Comparison of ENCODE assay signal across 27 mouse cellular contexts in genomic region chr9:15537455-15538048, GRCm38 (mm10). TPM values are rescaled to one million over a fixed set of nuclear protein-coding genes. Genes with fewer than 3 reads are reported as not detected.
A peak's percentile ranks its signal among the peaks of the same experiment; 100 is the strongest.
DNase-seq lines count a peak whose midpoint lies in the region; ATAC-seq and TF ChIP-seq lines count a peak whose summit lies in the region.
"Had no signal": no experiment of that assay in that cellular context is flagged by ENCODE, and none has a peak within 500 bp of the region (broad histone marks: within the 10 kb centered on the region; RNA-seq: fewer than 3 reads in every experiment).

No protein-coding gene starts in this region.

- 95% methylated on average over 3 of the region's 3 CpGs for WGBS in heart, adult 2 months
- 82% methylated on average over 3 of the region's 3 CpGs for WGBS in heart, embryonic 12.5 days
- WGBS in liver, embryonic 12.5 days (ENCODE audit: insufficient replicate concordance): 70% methylated on average over 3 of the region's 3 CpGs
- 88% methylated on average over 3 of the region's 3 CpGs for WGBS in liver, embryonic 11.5 days
- WGBS in intestine, embryonic 16.5 days: 73% methylated on average over 3 of the region's 3 CpGs
- WGBS in stomach, postnatal 0 days: 92% methylated on average over 3 of the region's 3 CpGs
- WGBS in forebrain, embryonic 14.5 days: 94% methylated on average over 3 of the region's 3 CpGs
- WGBS in midbrain, embryonic 16.5 days: 94% methylated on average over 3 of the region's 3 CpGs

- no peaks in the 10 kb centered on the region for H3K27me3 ChIP-seq in heart, adult 2 months (ENCODE audit: control insufficient read depth, insufficient read depth, low read length)
- no peaks in the 10 kb centered on the region for H3K27me3 ChIP-seq in heart, embryonic 12.5 days (replicated peaks)
- H3K27me3 ChIP-seq in liver, embryonic 12.5 days (replicated peaks): no peaks in the 10 kb centered on the region
- H3K27me3 ChIP-seq in liver, embryonic 11.5 days (replicated peaks; ENCODE audit: control insufficient read depth, insufficient read depth, low read length): no peaks in the 10 kb centered on the region
- H3K27me3 ChIP-seq in intestine, embryonic 16.5 days (replicated peaks; ENCODE audit: control insufficient read depth, insufficient read depth, low read length): no peaks in the 10 kb centered on the region
- H3K27me3 ChIP-seq in stomach, postnatal 0 days (ENCODE audit: control insufficient read depth, insufficient read depth, low read length): no peaks in the 10 kb centered on the region
- no peaks in the 10 kb centered on the region for H3K27me3 ChIP-seq in forebrain, embryonic 14.5 days (replicated peaks; ENCODE audit: control insufficient read depth, insufficient read depth, low read length)
- no peaks in the 10 kb centered on the region for H3K27me3 ChIP-seq in midbrain, embryonic 16.5 days (ENCODE audit: control insufficient read depth, insufficient read depth, low read depth, low read length)
- H3K27me3 ChIP-seq: embryonic facial prominence, embryonic 13.5 days; forebrain, embryonic 12.5 days; hindbrain, embryonic 15.5 days; limb, embryonic 12.5 days; neural tube, embryonic 13.5 days; stomach, embryonic 15.5 days had no signal

- intact Hi-C loops in heart, adult 2 months (cut with DNase I): loop anchor here (5.0 kb wide), 1 partner anchor 145 kb away; no protein-coding TSS in a partner anchor

- no peaks in the 10 kb centered on the region for H3K79me2 ChIP-seq in heart, adult 2 months (replicated peaks; ENCODE audit: control insufficient read depth, insufficient read depth, low read length)

- no peak overlapping the region for H3K4me3 ChIP-seq in heart, adult 2 months
- no peak overlapping the region for H3K4me3 ChIP-seq in heart, embryonic 12.5 days
- H3K4me3 ChIP-seq in liver, embryonic 12.5 days: no peak overlapping the region
- H3K4me3 ChIP-seq in liver, embryonic 11.5 days (ENCODE audit: low read depth, low read length): no peak overlapping the region
- H3K4me3 ChIP-seq in intestine, embryonic 16.5 days (ENCODE audit: low read length): no peak overlapping the region
- H3K4me3 ChIP-seq in stomach, postnatal 0 days (ENCODE audit: low read depth, low read length): no peak overlapping the region
- no peak overlapping the region for H3K4me3 ChIP-seq in forebrain, embryonic 14.5 days (ENCODE audit: low read depth, low read length)
- no peak overlapping the region for H3K4me3 ChIP-seq in midbrain, embryonic 16.5 days (ENCODE audit: low read depth, low read length)
- H3K4me3 ChIP-seq: embryonic facial prominence, embryonic 13.5 days; erythroblast, embryonic 14.5 days; forebrain, embryonic 12.5 days; heart, embryonic 10.5 days; hindbrain, embryonic 15.5 days; limb, embryonic 12.5 days; neural tube, embryonic 13.5 days; stomach, embryonic 15.5 days had no signal

- TF ChIP-seq POLR2A in heart, adult 2 months (IDR thresholded peaks at IDR 0.05; ENCODE audit: insufficient read depth, low read depth, low read length): no peak

- ATAC-seq in heart, embryonic 12.5 days (ENCODE audit: insufficient number of reproducible peaks, low FRiP score): no peak
- no peak for ATAC-seq in liver, embryonic 12.5 days
- ATAC-seq in liver, embryonic 11.5 days (replicated peaks; ENCODE audit: low FRiP score): no peak
- ATAC-seq in intestine, embryonic 16.5 days: peak; percentile 68
- ATAC-seq in stomach, postnatal 0 days (ENCODE audit: low FRiP score, low TSS enrichment): no peak
- no peak for ATAC-seq in forebrain, embryonic 14.5 days
- no peak for ATAC-seq in midbrain, embryonic 16.5 days
- ATAC-seq: activated CD4-positive, CD25-positive, alpha-beta regulatory T cell, adult 4 months; CD4-positive, CD25-positive, alpha-beta regulatory T cell, adult 4 months had no signal

- DNase-seq in heart, adult 2 months: no peak
- DNase-seq in liver, embryonic 11.5 days (ENCODE audit: low spot score): no peak
- DNase-seq in stomach, postnatal 0 days (ENCODE audit: low spot score): no peak
- DNase-seq in forebrain, embryonic 14.5 days (ENCODE audit: low spot score): no peak
- DNase-seq: adrenal gland, adult 8-10 months; cerebellum, adult 18-20 months; cerebellum, postnatal 14 days; gastrocnemius, postnatal 36 days; layer of hippocampus, postnatal 36 days; lung, adult 2 months; midbrain, embryonic 14.5 days; retina, postnatal 1 day had no signal

- peaks cover 9% of the 10 kb centered on the region for H3K36me3 ChIP-seq in heart, adult 2 months (ENCODE audit: control insufficient read depth, insufficient read depth, low read length)
- peaks cover 14% of the 10 kb centered on the region; the same call in 1 of the 2 replicates for H3K36me3 ChIP-seq in heart, embryonic 12.5 days
- H3K36me3 ChIP-seq in liver, embryonic 12.5 days: peaks cover 7% of the 10 kb centered on the region
- H3K36me3 ChIP-seq in liver, embryonic 11.5 days (ENCODE audit: control insufficient read depth, insufficient read depth, low read length): no peaks in the 10 kb centered on the region; the same call in none of the 2 replicates
- H3K36me3 ChIP-seq in intestine, embryonic 16.5 days (ENCODE audit: control insufficient read depth, insufficient read depth, low read length): no peaks in the 10 kb centered on the region
- H3K36me3 ChIP-seq in stomach, postnatal 0 days (ENCODE audit: control insufficient read depth, insufficient read depth, low read length): no peaks in the 10 kb centered on the region
- H3K36me3 ChIP-seq in forebrain, embryonic 14.5 days (ENCODE audit: control insufficient read depth, insufficient read depth, low read length): no peaks in the 10 kb centered on the region
- H3K36me3 ChIP-seq in midbrain, embryonic 16.5 days (ENCODE audit: control insufficient read depth, insufficient read depth, low read length): no peaks in the 10 kb centered on the region
- H3K36me3 ChIP-seq: embryonic facial prominence, embryonic 13.5 days; forebrain, embryonic 12.5 days; hindbrain, embryonic 15.5 days; neural tube, embryonic 13.5 days; stomach, embryonic 15.5 days had no signal

- peaks cover 23% of the 10 kb centered on the region for H3K4me1 ChIP-seq in heart, adult 2 months (ENCODE audit: control insufficient read depth, insufficient read depth, low read length)
- H3K4me1 ChIP-seq in heart, embryonic 12.5 days (replicated peaks): peaks cover 46% of the 10 kb centered on the region
- peaks cover 25% of the 10 kb centered on the region for H3K4me1 ChIP-seq in liver, embryonic 12.5 days
- peaks cover 17% of the 10 kb centered on the region for H3K4me1 ChIP-seq in liver, embryonic 11.5 days (replicated peaks; ENCODE audit: control insufficient read depth, insufficient read depth, low read length)
- H3K4me1 ChIP-seq in intestine, embryonic 16.5 days (ENCODE audit: control insufficient read depth, insufficient read depth, low read length): peaks cover 38% of the 10 kb centered on the region
- H3K4me1 ChIP-seq in stomach, postnatal 0 days (replicated peaks; ENCODE audit: control insufficient read depth, insufficient read depth): 0 out of 2 replicates have a peak, but pooled peaks cover 4% of the 10 kb centered on the region
- H3K4me1 ChIP-seq in forebrain, embryonic 14.5 days (ENCODE audit: control insufficient read depth, insufficient read depth, low read length): no peaks in the 10 kb centered on the region
- H3K4me1 ChIP-seq in midbrain, embryonic 16.5 days (ENCODE audit: control insufficient read depth, insufficient read depth, low read length): no peaks in the 10 kb centered on the region
- H3K4me1 ChIP-seq: forebrain, embryonic 12.5 days had no signal

- H3K9me3 ChIP-seq in heart, embryonic 12.5 days (replicated peaks): no peaks in the 10 kb centered on the region
- H3K9me3 ChIP-seq in liver, embryonic 12.5 days (replicated peaks): no peaks in the 10 kb centered on the region
- H3K9me3 ChIP-seq in liver, embryonic 11.5 days (ENCODE audit: control insufficient read depth, low read length): no peaks in the 10 kb centered on the region
- H3K9me3 ChIP-seq in intestine, embryonic 16.5 days (ENCODE audit: control insufficient read depth, low read length): no peaks in the 10 kb centered on the region
- no peaks in the 10 kb centered on the region for H3K9me3 ChIP-seq in stomach, postnatal 0 days (ENCODE audit: control insufficient read depth, low read length)
- no peaks in the 10 kb centered on the region for H3K9me3 ChIP-seq in forebrain, embryonic 14.5 days (replicated peaks; ENCODE audit: control insufficient read depth, low read length)
- no peaks in the 10 kb centered on the region for H3K9me3 ChIP-seq in midbrain, embryonic 16.5 days (replicated peaks; ENCODE audit: control insufficient read depth, low read length, poor library complexity, severe bottlenecking)
- H3K9me3 ChIP-seq: embryonic facial prominence, embryonic 13.5 days; forebrain, embryonic 12.5 days; heart, embryonic 10.5 days; hindbrain, embryonic 15.5 days; limb, embryonic 12.5 days; neural tube, embryonic 13.5 days; stomach, embryonic 15.5 days had no signal

- no peak for TF ChIP-seq EP300 in heart, adult 2 months (IDR thresholded peaks at IDR 0.05; ENCODE audit: insufficient read depth, low read depth, low read length)
- TF ChIP-seq EP300 in stomach, postnatal 0 days (optimal IDR thresholded peaks at IDR 0.05): no peak

- H3K9ac ChIP-seq in heart, adult 2 months (ENCODE audit: low read depth, low read length): no peak overlapping the region
- no peak overlapping the region for H3K9ac ChIP-seq in heart, embryonic 12.5 days
- no peak overlapping the region for H3K9ac ChIP-seq in liver, embryonic 12.5 days
- no peak overlapping the region for H3K9ac ChIP-seq in liver, embryonic 11.5 days (ENCODE audit: low read depth, low read length)
- H3K9ac ChIP-seq in intestine, embryonic 16.5 days (ENCODE audit: low read depth, low read length): no peak overlapping the region
- no peak overlapping the region for H3K9ac ChIP-seq in stomach, postnatal 0 days (ENCODE audit: low read length)
- H3K9ac ChIP-seq in forebrain, embryonic 14.5 days (ENCODE audit: low read length): no peak overlapping the region
- no peak overlapping the region for H3K9ac ChIP-seq in midbrain, embryonic 16.5 days (ENCODE audit: low read depth, low read length)
- H3K9ac ChIP-seq: embryonic facial prominence, embryonic 13.5 days; forebrain, embryonic 12.5 days; hindbrain, embryonic 15.5 days; limb, embryonic 12.5 days; neural tube, embryonic 13.5 days; stomach, embryonic 15.5 days had no signal

- peak; percentile 23 for TF ChIP-seq CTCF in heart, adult 2 months (IDR thresholded peaks at IDR 0.05)
- peak; percentile 28; the same call in 1 of the 2 replicates for TF ChIP-seq CTCF in stomach, postnatal 0 days (IDR thresholded peaks at IDR 0.05; ENCODE audit: low read depth)

- no peak overlapping the region for H3K27ac ChIP-seq in heart, adult 2 months
- H3K27ac ChIP-seq in heart, embryonic 12.5 days (ENCODE audit: poor library complexity, severe bottlenecking): no peak overlapping the region
- H3K27ac ChIP-seq in liver, embryonic 12.5 days: 0 out of 2 replicates have a peak overlapping the region, but pooled peaks have one; percentile 4
- H3K27ac ChIP-seq in liver, embryonic 11.5 days (ENCODE audit: low read depth, low read length): no peak overlapping the region
- peak overlapping the region; percentile 76 for H3K27ac ChIP-seq in intestine, embryonic 16.5 days (ENCODE audit: low read length)
- H3K27ac ChIP-seq in stomach, postnatal 0 days (replicated peaks): no peak overlapping the region
- H3K27ac ChIP-seq in forebrain, embryonic 14.5 days (ENCODE audit: low read depth, low read length): no peak overlapping the region
- no peak overlapping the region for H3K27ac ChIP-seq in midbrain, embryonic 16.5 days (ENCODE audit: low read length)
- H3K27ac ChIP-seq: embryonic facial prominence, embryonic 13.5 days; forebrain, embryonic 12.5 days; heart, embryonic 10.5 days; hindbrain, embryonic 15.5 days; limb, embryonic 12.5 days; neural tube, embryonic 13.5 days; stomach, embryonic 15.5 days had no signal

- no peak overlapping the region for H3K4me2 ChIP-seq in heart, embryonic 12.5 days
- H3K4me2 ChIP-seq in liver, embryonic 12.5 days: no peak overlapping the region
- no peak overlapping the region for H3K4me2 ChIP-seq in liver, embryonic 11.5 days
- peak overlapping the region; percentile 28; the same call in 1 of the 2 replicates for H3K4me2 ChIP-seq in intestine, embryonic 16.5 days (ENCODE audit: low read depth, low read length)
- H3K4me2 ChIP-seq in stomach, postnatal 0 days (replicated peaks; ENCODE audit: low read depth): no peak overlapping the region
- no peak overlapping the region for H3K4me2 ChIP-seq in forebrain, embryonic 14.5 days (ENCODE audit: low read length)
- H3K4me2 ChIP-seq in midbrain, embryonic 16.5 days (ENCODE audit: low read length): no peak overlapping the region
- H3K4me2 ChIP-seq: embryonic facial prominence, embryonic 13.5 days; forebrain, embryonic 12.5 days; hindbrain, embryonic 15.5 days; limb, embryonic 12.5 days; neural tube, embryonic 13.5 days; stomach, embryonic 15.5 days had no signal

RNA-seq across cellular contexts. Expression of gene Smco4, which starts 44.3 kb away (rescaled TPM):
- total RNA-seq in heart, adult 2 months (2021): 10 to 100 TPM; 24.9 to 25.8 TPM
- 16.5 and 34.0 TPM in 2 replicates for polyA plus RNA-seq in heart, adult 2 months (2012; rRNA removed)
- polyA plus RNA-seq in heart, embryonic 12.5 days (2016; fragmentation: Nextera tagmentation; extraction: Ambion mirVana): 0.91 and 1.9 TPM in 2 replicates
- polyA plus RNA-seq in liver, embryonic 12.5 days (2016; fragmentation: Nextera tagmentation; extraction: Ambion mirVana): 1.1 and 1.6 TPM in 2 replicates
- polyA plus RNA-seq in liver, embryonic 11.5 days (2014; fragmentation: Nextera tagmentation; extraction: Ambion mirVana): 4.5 and 6.6 TPM in 2 replicates
- 2.5 and 3.4 TPM in 2 replicates for polyA plus RNA-seq in intestine, embryonic 16.5 days (2015; fragmentation: Nextera tagmentation; extraction: Ambion mirVana)
- 1.4 and 1.9 TPM in 2 replicates for polyA plus RNA-seq in stomach, postnatal 0 days (2015; fragmentation: Nextera tagmentation; extraction: Ambion mirVana)
- 3.2 and 3.5 TPM in 2 replicates for polyA plus RNA-seq in forebrain, embryonic 14.5 days (2014; fragmentation: Nextera tagmentation; extraction: Ambion mirVana)
- polyA plus RNA-seq in midbrain, embryonic 16.5 days (2015; fragmentation: Nextera tagmentation; extraction: Ambion mirVana): 0.54 and 0.81 TPM in 2 replicates
- total RNA-seq: MEL had no signal

Comparison
In these comparisons a context has a peak if more than half of its experiments do, and no peak if none do; other contexts are left out.
1. H3K27ac ChIP-seq: peak in liver, embryonic 12.5 days (single experiment) and intestine, embryonic 16.5 days (single experiment); none in heart, adult 2 months (single experiment), heart, embryonic 12.5 days (single experiment), liver, embryonic 11.5 days (single experiment), stomach, postnatal 0 days (single experiment), forebrain, embryonic 14.5 days (single experiment) and midbrain, embryonic 16.5 days (single experiment).